Mouse (Mus musculus) cerebellum, adult 8-10 months (tissue): ENCODE data around the gene Ntsr1.

Experiments used
- DNase-seq: peaks from one replicate; pipeline ENCODE4 v3.0.0; 2022

Gene Ntsr1

GRCm38 (mm10) chr2:180566240-180566913 is 66.6 kb downstream of the Ntsr1 start:
- DNase-seq, result peak; percentile 55

- DNase-seq, result no peak
These were observed 69.4 kb downstream of the Ntsr1 start for GRCm38 (mm10) chr2:180569028-180569643.

- DNase-seq, result no peak
These were observed 76.7 kb downstream of the Ntsr1 start for GRCm38 (mm10) chr2:180576482-180576881.

- DNase-seq, result peak; percentile 67
These were observed 78.9 kb downstream of the Ntsr1 start for GRCm38 (mm10) chr2:180578686-180579085.

- no peak for DNase-seq
These were observed 81.2 kb downstream of the Ntsr1 start, which contains the start of gene Mrgbp for GRCm38 (mm10) chr2:180581002-180581401. TSS of gene Mrgbp (plus strand) at chr2:180581304.

- DNase-seq, result peak; percentile 99
These were observed 82.8 kb downstream of the Ntsr1 start for GRCm38 (mm10) chr2:180582481-180583153.

GRCm38 (mm10) chr2:180583154-180583507 is 83.4 kb downstream of the Ntsr1 start:
- DNase-seq, result no peak

GRCm38 (mm10) chr2:180588736-180589122 is 89.0 kb downstream of the Ntsr1 start:
- no peak for DNase-seq

GRCm38 (mm10) chr2:180589123-180589831 is 89.5 kb downstream of the Ntsr1 start, which contains the start of gene Ogfr:
TSS of gene Ogfr (plus strand) at chr2:180589245.
- peak; percentile 76 for DNase-seq
